Mouse (Mus musculus) small intestine, adult 2 months (tissue): ENCODE data around the gene Pou6f1.

ENCODE experiments used
- CTCF ChIP-seq: fragments of 200-500 bp; IDR thresholded peaks from 2 replicates; pipeline ENCODE4 v1.5.1; 2012; ENCODE audit warnings: low read depth, mild to moderate bottlenecking, control low read depth, inconsistent platforms, low read length, moderate library complexity, mixed read lengths; ENCODE audit not compliant: insufficient replicate concordance, insufficient read length; ENCODE audit errors: extremely low read depth
- POLR2A ChIP-seq: fragments of 200-500 bp; IDR thresholded peaks from 2 replicates; pipeline ENCODE4 v1.6.1; 2012; ENCODE audit warnings: low read depth, mild to moderate bottlenecking, control low read depth, inconsistent platforms, low read length, moderate library complexity

DNA sequence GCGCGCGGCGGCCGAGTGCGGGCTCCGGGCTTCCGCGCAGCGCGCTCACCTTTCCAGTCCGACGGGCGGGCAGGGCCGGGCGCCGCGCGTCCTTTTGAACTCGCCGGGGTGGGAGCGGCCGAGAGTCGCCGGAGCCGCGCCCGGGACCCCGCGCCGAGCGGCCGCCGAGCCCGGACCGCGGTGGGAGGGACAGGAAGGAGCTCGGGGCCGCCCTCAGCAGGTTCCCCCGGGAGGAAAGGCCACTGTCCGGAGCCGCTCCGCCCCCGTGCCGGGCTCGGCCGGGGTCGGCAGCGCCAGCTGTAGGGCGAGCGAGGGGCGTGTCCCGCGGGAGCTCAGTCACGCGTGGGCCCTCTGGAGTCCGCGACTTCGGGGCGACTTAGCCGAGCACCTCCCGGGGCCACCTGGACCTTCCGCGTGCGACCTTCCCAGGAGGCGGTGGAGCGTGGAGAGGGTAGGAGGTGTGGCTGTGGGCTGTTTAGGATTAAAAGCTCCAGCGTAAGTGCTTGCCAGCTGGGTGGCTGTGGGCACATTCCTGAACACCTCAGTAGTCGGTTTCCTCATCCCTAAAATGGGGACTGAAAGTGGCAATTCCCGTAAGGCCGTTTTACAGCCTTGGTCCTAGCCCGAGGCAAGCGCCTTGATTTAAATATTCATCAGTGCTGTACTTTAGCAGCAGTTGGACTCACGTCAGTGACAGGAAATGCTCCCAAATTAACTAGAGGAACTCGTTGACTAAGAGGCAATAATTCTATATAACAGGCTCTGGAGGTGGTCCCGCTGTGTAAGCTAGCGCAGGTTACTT, 37.1 kb upstream of the Pou6f1 start, which contains the start of gene Smagp:
- TF ChIP-seq POLR2A, result no peak
- no peak for TF ChIP-seq CTCF
